8 mouse cellular contexts compared by ENCODE assay signal in genomic region chr15:100636700-100637501, GRCm38 (mm10). TPM values are rescaled to one million over a fixed set of nuclear protein-coding genes. Genes with fewer than 3 reads are reported as not detected.
DNase-seq lines count a peak whose midpoint lies in the region; ATAC-seq and TF ChIP-seq lines count a peak whose summit lies in the region.

Smagp (minus strand) TSS chr15:100636940.

- peak within 1 kb of the TSS; percentile 60 for H3K9ac ChIP-seq in embryonic facial prominence, embryonic 14.5 days (ENCODE audit: low read depth, low read length)

- no peaks in the 10 kb centered on the region for H3K36me3 ChIP-seq in embryonic facial prominence, embryonic 14.5 days (ENCODE audit: control insufficient read depth, insufficient read depth, low read length)
- no peaks in the 10 kb centered on the region for H3K36me3 ChIP-seq in midbrain, embryonic 10.5 days

- peaks cover 13% of the 10 kb centered on the region for H3K4me1 ChIP-seq in embryonic facial prominence, embryonic 14.5 days (ENCODE audit: control insufficient read depth, insufficient read depth, low read length)
- peaks cover 21% of the 10 kb centered on the region for H3K4me1 ChIP-seq in midbrain, embryonic 10.5 days

- peak; percentile 53; the same call in 1 of the 2 replicates for ATAC-seq in embryonic facial prominence, embryonic 14.5 days (ENCODE audit: low read depth)

- H3K27ac ChIP-seq in layer of hippocampus, adult 2 months: no peak within 1 kb of the TSS
- no peak within 1 kb of the TSS for H3K27ac ChIP-seq in embryonic facial prominence, embryonic 14.5 days (replicated peaks; ENCODE audit: low read depth, low read length)
- peak within 1 kb of the TSS; percentile 38; the same call in 1 of the 2 replicates for H3K27ac ChIP-seq in midbrain, embryonic 10.5 days (replicated peaks)

- H3K4me2 ChIP-seq in embryonic facial prominence, embryonic 14.5 days (ENCODE audit: low read depth, low read length): peak within 1 kb of the TSS; percentile 94

- peak within 1 kb of the TSS; percentile 52 for H3K4me3 ChIP-seq in layer of hippocampus, adult 2 months
- peak within 1 kb of the TSS; percentile 59 for H3K4me3 ChIP-seq in embryonic facial prominence, embryonic 14.5 days (ENCODE audit: low read depth, low read length)
- peak within 1 kb of the TSS; percentile 62 for H3K4me3 ChIP-seq in midbrain, embryonic 10.5 days

- no peaks in the 10 kb centered on the region for H3K9me3 ChIP-seq in embryonic facial prominence, embryonic 14.5 days (ENCODE audit: control insufficient read depth, low read length)
- H3K9me3 ChIP-seq in midbrain, embryonic 10.5 days (replicated peaks): no peaks in the 10 kb centered on the region

- peaks cover 50% of the 10 kb centered on the region for H3K27me3 ChIP-seq in embryonic facial prominence, embryonic 14.5 days (replicated peaks; ENCODE audit: control insufficient read depth, insufficient read depth, low read length)
- H3K27me3 ChIP-seq in midbrain, embryonic 10.5 days (ENCODE audit: low read depth, poor library complexity, severe bottlenecking): peaks cover 71% of the 10 kb centered on the region

- intact Hi-C loops in heart, postnatal 25 days (cut with DNase I): loop anchor here (5.0 kb wide), 1 partner anchor 45 kb away; no protein-coding TSS in a partner anchor

- 1% methylated on average over 29 of the region's 77 CpGs for WGBS in embryonic facial prominence, embryonic 14.5 days
- 1% methylated on average over 76 of the region's 77 CpGs for WGBS in large intestine, adult 2 months
- WGBS in midbrain, embryonic 10.5 days: under 1% methylated on average over 77 of the region's 77 CpGs

- TF ChIP-seq CTCF in layer of hippocampus, adult 2 months (conservative IDR thresholded peaks at IDR 0.05): no peak

- DNase-seq in layer of hippocampus, adult 2 months (ENCODE audit: low spot score in 2 of 2): no peak
- no peak for DNase-seq in layer of hippocampus, adult 9-11 months
- DNase-seq in embryonic facial prominence, embryonic 14.5 days (ENCODE audit: low spot score): peak; percentile 44
- peak; percentile 59 for DNase-seq in heart, postnatal 25 days (ENCODE audit: low spot score)
- no peak for DNase-seq in large intestine, adult 2 months (ENCODE audit: low read depth, low spot score)
- DNase-seq in midbrain, embryonic 10.5 days (ENCODE audit: low spot score): peak; percentile 37
- DNase-seq in urinary bladder, adult 2 months (ENCODE audit: low spot score): peak; percentile 67
- DNase-seq in cerebellum, adult 18-20 months: no peak

RNA-seq across cellular contexts. Expression of gene Smagp, which starts in this region (rescaled TPM):
- total RNA-seq in layer of hippocampus, adult 2 months (2021): 1 to 10 TPM; 1.1 to 1.7 TPM
- 15.8 and 17.2 TPM in 2 replicates for polyA plus RNA-seq in embryonic facial prominence, embryonic 14.5 days (2014; fragmentation: Nextera tagmentation; extraction: Ambion mirVana)
- total RNA-seq in heart, postnatal 25 days (2021): 10 to 100 TPM; 13.7 to 15.5 TPM
- 191 and 206 TPM in 2 replicates for polyA plus RNA-seq in large intestine, adult 2 months (2012; rRNA removed)
- polyA plus RNA-seq in midbrain, embryonic 10.5 days (2016; fragmentation: Nextera tagmentation; extraction: Ambion mirVana): 3.9 and 4.7 TPM in 2 replicates
- polyA plus RNA-seq in urinary bladder, adult 2 months (2012; rRNA removed): 65.7 and 67.6 TPM in 2 replicates

Comparison
In these comparisons a context has a peak if more than half of its experiments do, and no peak if none do; other contexts are left out.
1. RNA of gene Smagp (total RNA-seq): 13.7 to 15.5 TPM in heart, postnatal 25 days; 1.1 to 1.7 TPM in layer of hippocampus, adult 2 months; every median in the first group is over 4 times any median in the second.
2. DNase-seq: peak in embryonic facial prominence, embryonic 14.5 days (single experiment), heart, postnatal 25 days (single experiment), midbrain, embryonic 10.5 days (single experiment) and urinary bladder, adult 2 months (single experiment); none in layer of hippocampus, adult 2 months (0 of 2), layer of hippocampus, adult 9-11 months (single experiment), large intestine, adult 2 months (single experiment) and cerebellum, adult 18-20 months (0 of 2).
3. Peak in every context shown above with its lines, with median percentiles within 50 percentile points of each other: H3K4me3 ChIP-seq.